ENCODE assay signal across 9 mouse cellular contexts in the genomic region with DNA sequence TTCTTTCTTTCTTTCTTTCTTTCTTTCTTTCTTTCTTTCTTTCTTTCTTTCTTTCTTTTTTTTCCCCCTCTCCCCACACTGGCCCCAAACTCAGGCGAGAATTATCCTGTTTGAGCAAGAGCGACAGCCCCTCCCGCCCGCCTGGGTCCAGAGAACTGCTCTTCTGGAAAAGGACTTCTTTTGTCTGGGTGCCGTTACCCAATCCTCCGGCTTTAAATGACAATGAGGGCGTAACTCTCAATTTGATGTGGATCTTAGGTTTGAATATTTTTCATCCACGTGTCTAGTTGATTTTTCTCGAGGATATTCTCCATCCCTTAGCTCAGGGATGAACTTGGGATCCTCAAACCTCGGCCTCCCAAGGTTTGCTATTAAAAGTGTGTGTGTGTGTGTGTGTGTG.
DNase-seq lines count a peak whose midpoint lies in the region; ATAC-seq and TF ChIP-seq lines count a peak whose summit lies in the region.
"Had no signal": no experiment of that assay in that cellular context is flagged by ENCODE, and none has a peak within 500 bp of the region (broad histone marks: within the 10 kb centered on the region; RNA-seq: fewer than 3 reads in every experiment).

No protein-coding gene starts in this region.

- peaks cover 9% of the 10 kb centered on the region for H3K9me3 ChIP-seq in heart, embryonic 16.5 days (replicated peaks; ENCODE audit: control insufficient read depth, low read length)
- no peaks in the 10 kb centered on the region for H3K9me3 ChIP-seq in hindbrain, embryonic 12.5 days (replicated peaks)
- no peaks in the 10 kb centered on the region for H3K9me3 ChIP-seq in midbrain, postnatal 0 days (ENCODE audit: low read length)

- H3K9ac ChIP-seq in heart, embryonic 16.5 days (ENCODE audit: low read length), result no peak overlapping the region
- H3K9ac ChIP-seq in hindbrain, embryonic 12.5 days, result 0 out of 2 replicates have a peak overlapping the region, but pooled peaks have one; percentile 23
- H3K9ac ChIP-seq in midbrain, postnatal 0 days (replicated peaks; ENCODE audit: low read length, poor library complexity, severe bottlenecking), result no peak overlapping the region; the same call in 1 of the 2 replicates

- H3K4me2 ChIP-seq in heart, embryonic 16.5 days (ENCODE audit: low read depth, low read length), result peak overlapping the region; percentile 73
- peak overlapping the region; percentile 48 for H3K4me2 ChIP-seq in hindbrain, embryonic 12.5 days (replicated peaks)
- peak overlapping the region; percentile 46 for H3K4me2 ChIP-seq in midbrain, postnatal 0 days (ENCODE audit: low read depth, low read length, poor library complexity, severe bottlenecking)

- H3K4me1 ChIP-seq in heart, embryonic 16.5 days (ENCODE audit: control insufficient read depth, insufficient read depth, low read length), result no peaks in the 10 kb centered on the region
- 0 out of 2 replicates have a peak, but pooled peaks cover 3% of the 10 kb centered on the region for H3K4me1 ChIP-seq in hindbrain, embryonic 12.5 days
- H3K4me1 ChIP-seq in midbrain, postnatal 0 days (ENCODE audit: insufficient read depth, low read length), result no peaks in the 10 kb centered on the region
- no peaks in the 10 kb centered on the region for H3K4me1 ChIP-seq in cerebellum, adult 2 months (ENCODE audit: control insufficient read depth, insufficient read depth, low read length)

- H3K4me3 ChIP-seq in heart, embryonic 16.5 days (ENCODE audit: low read length), result peak overlapping the region; percentile 47
- no peak overlapping the region; the same call in 1 of the 2 replicates for H3K4me3 ChIP-seq in hindbrain, embryonic 12.5 days
- H3K4me3 ChIP-seq in midbrain, postnatal 0 days (ENCODE audit: low read depth, low read length), result peak overlapping the region; percentile 29
- no peak overlapping the region for H3K4me3 ChIP-seq in cerebellum, adult 2 months (replicated peaks; ENCODE audit: insufficient read depth, low read depth, low read length)

- TF ChIP-seq POLR2A in cerebellum, adult 2 months (IDR thresholded peaks at IDR 0.05; ENCODE audit: borderline replicate concordance, insufficient read depth, low read length), result no peak

- no peak for TF ChIP-seq CTCF in midbrain, postnatal 0 days (IDR thresholded peaks at IDR 0.05)
- no peak for TF ChIP-seq CTCF in cerebellum, adult 2 months (IDR thresholded peaks at IDR 0.05; ENCODE audit: borderline replicate concordance, insufficient read depth, low read depth, low read length)

- DNase-seq in heart, postnatal 4 days, result no peak
- DNase-seq in ZHBTc4 (ENCODE audit: low read depth, low spot score), result peak; percentile 70
- no peak for DNase-seq in midbrain, postnatal 0 days (ENCODE audit: low spot score)
- DNase-seq in adrenal gland, postnatal 10 days, result no peak
- no peak for DNase-seq in cerebellum, adult 2 months

- WGBS in heart, embryonic 16.5 days, result 43% methylated on average over 10 of the region's 10 CpGs
- WGBS in hindbrain, embryonic 12.5 days, result 18% methylated on average over 10 of the region's 10 CpGs
- WGBS in midbrain, postnatal 0 days, result 7% methylated on average over 10 of the region's 10 CpGs
- 13% methylated on average over 10 of the region's 10 CpGs for WGBS in cerebellum, adult 2 months

- H3K36me3 ChIP-seq in heart, embryonic 16.5 days (ENCODE audit: control insufficient read depth, insufficient read depth), result no peaks in the 10 kb centered on the region; the same call in 1 of the 2 replicates
- no peaks in the 10 kb centered on the region for H3K36me3 ChIP-seq in hindbrain, embryonic 12.5 days
- no peaks in the 10 kb centered on the region for H3K36me3 ChIP-seq in midbrain, postnatal 0 days (ENCODE audit: insufficient read depth, low read length)

- H3K27me3 ChIP-seq in heart, embryonic 16.5 days (ENCODE audit: control insufficient read depth, insufficient read depth, low read length), result no peaks in the 10 kb centered on the region
- H3K27me3 ChIP-seq in hindbrain, embryonic 12.5 days, result no peaks in the 10 kb centered on the region
- no peaks in the 10 kb centered on the region for H3K27me3 ChIP-seq in midbrain, postnatal 0 days (ENCODE audit: insufficient read depth, low read length)
- no peaks in the 10 kb centered on the region for H3K27me3 ChIP-seq in cerebellum, adult 2 months (ENCODE audit: control insufficient read depth, insufficient read depth, low read length)

- no peak overlapping the region for H3K27ac ChIP-seq in heart, embryonic 16.5 days (ENCODE audit: low read length)
- H3K27ac ChIP-seq in hindbrain, embryonic 12.5 days, result no peak overlapping the region
- no peak overlapping the region for H3K27ac ChIP-seq in midbrain, postnatal 0 days (ENCODE audit: low read depth, low read length)
- H3K27ac ChIP-seq in cerebellum, adult 2 months (ENCODE audit: insufficient read depth, low read length), result no peak overlapping the region

- no peak for ATAC-seq in heart, embryonic 16.5 days (replicated peaks; ENCODE audit: extremely low read depth, insufficient read depth, low FRiP score)
- peak; percentile 71; the same call in 1 of the 2 replicates for ATAC-seq in hindbrain, embryonic 12.5 days (ENCODE audit: low FRiP score)
- ATAC-seq in midbrain, postnatal 0 days (ENCODE audit: low FRiP score), result no peak
- no peak for ATAC-seq in cerebellum, adult (ENCODE audit: insufficient number of reproducible peaks, low FRiP score, low TSS enrichment)
- ATAC-seq: inflammation-experienced regulatory T-cells, adult 6 months had no signal

Comparison
In these comparisons a context has a peak if more than half of its experiments do, and no peak if none do; other contexts are left out.
1. H3K4me3 ChIP-seq: peak in heart, embryonic 16.5 days (single experiment) and midbrain, postnatal 0 days (single experiment); none in hindbrain, embryonic 12.5 days (single experiment) and cerebellum, adult 2 months (single experiment).
2. Peak in every context shown above with its lines, with median percentiles within 50 percentile points of each other: H3K4me2 ChIP-seq.